Mouse (Mus musculus): ENCODE data around the gene Oxct1.

The Oxct1 gene

DNA sequence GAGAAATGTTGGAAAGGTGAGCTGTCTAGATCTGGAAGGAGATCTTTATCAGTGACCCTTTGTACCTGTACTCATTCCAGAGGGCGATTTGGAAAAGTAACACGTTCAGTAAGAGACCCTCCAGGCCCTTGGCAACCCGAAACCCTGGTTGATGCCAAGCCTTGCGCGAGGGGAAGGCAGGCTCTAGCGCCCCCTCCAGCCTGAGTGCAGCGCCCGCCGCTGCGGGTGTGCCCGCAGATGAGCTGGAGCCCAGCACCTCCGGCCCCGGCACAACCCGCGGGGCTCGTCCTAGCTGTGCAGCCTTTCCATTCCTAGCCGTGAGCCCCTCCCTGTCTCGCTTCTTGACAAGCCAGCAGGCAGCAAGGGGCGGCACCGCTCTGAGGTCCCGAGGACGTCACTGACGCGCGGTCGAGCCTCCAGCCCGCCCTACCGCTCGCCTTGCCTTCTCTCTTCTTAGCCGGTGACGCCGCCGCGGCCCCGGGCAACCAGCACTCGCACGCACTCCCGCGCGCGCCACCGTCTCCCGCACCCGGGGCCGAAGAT is at the start of gene Oxct1:
Gene Oxct1, plus strand, starts transcription at position 153 of the 543 bp plus-strand sequence.
- peak; percentile 90 for DNase-seq (ENCODE audit: low read depth)

DNA sequence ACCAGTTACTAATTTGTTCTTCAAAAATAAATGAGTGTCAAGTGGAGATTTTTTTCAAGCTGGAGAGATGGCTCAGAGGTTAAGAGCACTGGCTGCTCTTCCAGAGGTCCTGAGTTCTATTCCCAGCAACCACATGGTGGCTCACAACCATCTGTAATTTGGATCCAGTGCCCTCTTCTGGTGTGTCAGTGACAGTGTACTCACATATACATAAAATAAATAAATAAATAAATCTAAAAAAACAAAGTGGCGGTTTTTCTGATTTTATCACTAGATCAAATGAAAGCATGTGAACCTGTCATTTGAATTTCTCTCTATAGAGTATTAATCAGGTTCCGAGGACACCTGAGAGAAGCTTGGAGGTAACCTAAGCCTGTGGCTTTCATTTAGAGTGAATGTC is 47.9 kb upstream of the Oxct1 start:
- peak; percentile 15 for DNase-seq (ENCODE audit: low read depth)

DNA sequence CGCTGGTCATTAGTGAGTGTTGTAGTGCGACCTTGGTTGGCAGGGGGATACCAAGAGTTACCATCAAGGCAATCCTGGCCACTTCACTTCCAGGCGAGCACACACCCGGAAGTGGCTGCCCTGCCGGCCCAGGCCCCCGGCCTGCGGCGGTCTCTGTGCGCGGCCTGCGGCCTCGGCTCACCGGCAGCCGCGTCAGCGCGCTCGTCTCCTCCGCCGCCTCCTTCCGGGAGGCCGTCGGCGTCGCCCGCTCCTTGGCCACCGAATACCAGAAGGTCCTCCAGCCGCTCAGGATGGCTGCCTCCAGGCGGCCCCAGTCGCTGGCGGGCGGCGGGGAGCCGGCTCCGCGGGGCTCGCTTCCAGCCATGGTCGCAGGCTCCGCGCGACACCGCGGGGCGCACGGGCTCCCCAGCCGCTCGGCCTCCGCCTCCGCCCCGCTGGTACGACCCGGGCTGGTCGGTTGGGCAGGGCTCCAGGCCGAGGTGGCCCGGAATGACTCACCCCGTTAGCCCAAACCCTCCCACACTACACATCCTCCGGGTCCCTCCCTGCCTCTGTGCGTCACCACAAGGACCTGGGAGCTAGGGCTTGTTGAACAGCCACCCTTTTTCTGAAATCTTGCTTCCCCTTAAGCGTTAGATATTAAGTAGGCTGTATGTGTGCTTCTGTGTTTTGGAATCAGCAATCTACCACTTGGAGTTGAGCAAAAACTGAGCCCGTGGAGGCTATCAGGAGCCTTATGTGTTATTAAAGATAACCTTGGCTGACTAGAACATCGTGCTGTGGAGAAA is 46.9 kb upstream of the Oxct1 start, which contains the start of gene Fbxo4:
Gene Fbxo4, minus strand, starts transcription at position 513 of the 788 bp plus-strand sequence.
- peak; percentile 77 for DNase-seq (ENCODE audit: low read depth)

DNA sequence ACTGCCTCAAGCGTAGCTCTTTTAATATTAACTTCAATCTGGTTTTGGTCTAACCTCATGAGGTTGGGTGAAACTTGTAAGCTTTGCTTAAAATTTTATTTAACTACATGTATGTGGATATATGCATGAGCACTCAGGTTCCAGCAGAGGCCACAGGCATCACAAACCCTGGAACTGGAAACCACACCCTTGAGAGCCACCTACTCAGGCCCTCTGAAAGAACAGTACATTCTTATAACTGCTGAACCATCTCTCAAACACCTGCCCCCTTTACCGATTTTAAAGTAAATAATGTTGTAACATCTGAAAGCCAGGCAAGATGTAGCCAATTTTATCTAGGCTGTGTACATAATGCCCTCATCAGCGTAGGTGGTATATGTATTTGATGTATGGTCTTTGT is 46.3 kb upstream of the Oxct1 start:
- DNase-seq (ENCODE audit: low read depth), result no peak

DNA sequence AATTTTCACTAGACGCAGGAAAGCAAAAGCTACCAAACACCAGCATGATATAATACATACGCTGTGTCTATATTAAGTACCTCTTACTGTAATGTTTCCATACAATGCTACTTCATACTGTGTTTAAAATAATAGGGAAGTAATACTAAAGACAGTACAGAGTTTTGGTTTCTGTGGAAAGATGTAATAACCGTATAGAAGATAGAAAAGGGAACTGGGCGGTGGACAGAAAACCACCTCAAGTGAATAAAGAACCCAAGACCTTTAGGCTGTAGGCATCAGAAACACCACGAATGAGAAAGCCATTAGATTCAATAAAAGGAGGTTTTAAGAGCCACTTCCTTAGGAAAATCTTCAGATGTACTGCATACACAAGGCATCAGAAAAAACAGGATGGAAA is 43.5 kb upstream of the Oxct1 start:
- DNase-seq (ENCODE audit: low read depth), result no peak

DNA sequence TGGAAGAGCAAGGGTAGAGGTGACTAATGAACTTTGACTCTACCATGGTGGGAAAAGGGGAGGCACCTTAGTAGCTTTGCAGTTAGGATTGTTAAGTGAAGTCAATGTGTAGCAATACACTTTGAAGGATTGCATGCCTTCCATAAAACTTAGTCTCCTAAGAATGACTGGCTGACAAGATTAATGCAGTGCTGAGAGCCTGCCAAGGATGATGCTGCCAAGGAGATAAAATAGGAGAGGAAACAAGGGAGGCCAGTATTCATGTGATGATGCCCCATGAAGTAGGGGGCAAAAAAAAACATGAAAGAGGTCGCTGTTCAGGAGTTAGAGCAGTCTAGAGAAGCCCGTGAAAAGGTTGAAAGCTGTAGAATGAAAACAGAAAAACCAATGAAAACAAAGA is 41.3 kb upstream of the Oxct1 start:
- no peak for DNase-seq (ENCODE audit: low read depth)

DNA sequence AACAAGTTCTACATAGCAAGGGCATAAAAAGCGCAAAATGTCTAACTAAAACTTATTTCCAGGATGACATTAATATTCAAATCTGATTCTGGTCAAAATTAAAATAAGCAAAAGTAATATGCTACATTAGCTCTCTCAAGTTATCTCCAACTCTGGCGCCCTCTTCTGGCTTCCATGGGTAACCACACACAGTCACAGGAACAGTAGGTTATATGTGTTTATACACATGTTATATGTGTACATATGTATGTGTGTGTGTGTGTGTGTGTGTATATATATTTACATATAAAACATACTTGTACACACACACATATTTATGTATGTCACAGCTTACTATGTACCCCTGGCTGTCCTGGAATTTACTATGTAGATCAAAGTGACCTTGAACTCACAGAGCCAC is 38.2 kb upstream of the Oxct1 start:
- DNase-seq (ENCODE audit: low read depth), result peak; percentile 65

DNA sequence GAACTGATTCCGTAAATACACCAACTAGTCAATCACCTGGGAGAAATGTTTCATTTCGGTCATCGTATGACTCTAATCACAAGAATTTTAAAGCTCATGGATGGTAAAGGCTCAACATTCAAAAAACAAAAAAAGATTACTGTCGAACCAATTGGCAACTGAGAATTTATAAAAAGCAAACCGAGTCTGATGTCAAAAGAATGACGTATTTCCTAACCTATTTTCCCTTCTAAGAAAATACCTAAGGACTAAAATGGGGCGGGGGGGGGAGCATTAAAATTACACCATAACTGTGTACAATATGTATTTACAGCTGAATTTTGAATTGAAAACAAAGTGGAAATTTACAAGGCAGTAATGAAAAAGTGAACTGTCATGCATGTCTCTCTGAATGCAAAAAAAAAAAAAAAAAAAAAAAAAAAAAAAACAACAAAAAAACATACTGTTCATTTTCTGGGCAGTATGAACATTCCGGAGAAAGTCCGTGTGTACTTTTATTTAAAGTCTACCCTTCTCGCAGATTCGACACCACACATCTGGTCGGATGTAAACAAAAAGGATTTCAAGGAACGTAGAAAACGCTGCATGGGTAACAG is 31.2 kb upstream of the Oxct1 start:
- DNase-seq (ENCODE audit: low read depth), result peak; percentile 63

DNA sequence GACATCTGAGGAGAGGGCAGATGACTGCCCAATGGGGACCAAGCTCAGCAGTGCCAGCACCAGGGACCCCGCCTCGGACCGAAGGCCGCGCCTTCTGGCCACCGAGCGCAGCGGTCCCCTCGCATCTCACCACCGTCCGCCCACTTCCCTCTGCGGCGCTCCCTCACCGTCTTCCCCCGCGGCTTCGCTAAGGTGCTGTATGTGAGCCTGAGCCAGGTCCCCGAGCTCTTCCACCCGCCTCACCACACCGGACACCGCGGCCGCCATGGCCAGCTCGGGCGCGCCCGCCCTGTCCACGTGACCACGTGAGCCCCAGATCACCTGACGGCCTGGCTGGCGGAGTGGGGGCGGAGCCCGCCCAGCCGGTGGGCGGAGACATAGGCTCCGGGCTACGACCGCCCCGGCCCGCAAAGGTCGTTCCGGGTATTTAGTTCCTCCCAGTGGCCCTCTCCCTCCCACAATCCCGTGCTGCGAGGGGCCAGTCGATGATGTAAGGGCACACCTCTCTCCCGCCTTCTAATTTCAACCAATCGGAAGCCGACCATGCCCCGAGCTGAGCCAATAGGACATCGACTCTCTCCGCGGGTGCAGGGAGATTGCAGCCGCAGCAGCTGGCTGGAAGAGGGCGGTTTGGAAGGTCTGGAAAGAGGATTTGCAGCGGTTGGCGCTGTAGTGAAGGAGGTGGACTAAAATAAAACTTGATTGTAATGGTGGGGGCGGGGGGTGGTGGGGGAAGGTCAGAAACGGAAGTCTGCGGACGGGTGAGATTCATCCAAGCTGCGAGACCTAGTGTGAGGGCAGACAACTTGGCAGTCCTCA is 30.5 kb upstream of the Oxct1 start, which contains the start of gene AW549877:
Gene AW549877, minus strand, starts transcription at position 297 of the 819 bp plus-strand sequence.
- DNase-seq (ENCODE audit: low read depth), result peak; percentile 98

DNA sequence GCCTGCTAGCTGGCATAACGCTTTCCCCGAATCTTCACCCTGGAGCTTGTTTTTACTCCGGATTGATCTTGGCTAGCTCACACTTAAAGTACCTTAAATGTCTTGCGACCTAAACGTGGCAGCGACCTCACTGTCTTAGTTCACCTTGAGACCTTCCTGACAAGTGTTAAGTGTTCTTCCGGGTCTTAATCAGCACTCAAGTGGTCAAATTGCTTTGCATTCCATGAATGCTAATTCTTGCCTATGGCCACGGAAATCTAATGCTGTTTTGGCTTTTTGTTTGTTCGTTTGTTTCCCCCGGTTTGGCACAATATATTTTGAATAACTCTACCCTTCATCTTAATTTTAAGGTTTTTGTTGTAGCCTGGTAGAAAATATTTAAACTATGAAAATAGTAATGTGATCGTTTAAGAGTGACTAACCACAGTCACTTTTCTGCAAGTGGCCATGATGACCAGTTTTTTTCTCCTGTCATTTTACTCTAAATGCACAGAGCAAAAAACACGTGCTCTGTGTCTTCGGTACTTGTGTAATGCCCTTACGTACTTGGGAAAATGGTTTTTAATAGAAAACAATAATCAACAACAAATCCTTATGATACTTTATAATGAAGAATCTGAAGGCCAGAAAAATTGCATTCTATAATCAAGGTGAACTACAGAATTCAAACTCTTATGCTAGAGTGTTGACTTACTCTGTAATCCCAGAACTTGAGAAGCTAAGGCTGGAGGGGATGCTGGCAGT is 29.7 kb upstream of the Oxct1 start:
- no peak for DNase-seq (ENCODE audit: low read depth)

DNA sequence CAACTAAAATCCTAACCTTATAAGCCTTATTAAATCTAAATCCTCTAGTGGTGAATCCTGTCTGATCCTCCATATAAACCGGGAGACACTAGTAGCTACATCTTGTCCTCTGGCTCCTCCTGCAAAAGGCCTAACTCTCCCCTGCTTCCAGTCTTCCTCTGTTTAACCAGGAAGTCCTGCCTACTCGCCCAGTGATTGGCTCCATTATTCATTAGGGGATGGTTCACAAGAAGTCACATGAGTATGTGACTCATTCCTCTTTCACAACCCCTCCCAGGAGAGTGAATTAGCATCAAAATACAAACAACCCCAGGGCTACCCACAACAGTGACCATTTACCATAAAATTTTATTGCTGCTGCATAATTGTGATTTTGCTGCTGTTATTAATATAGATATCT is 27.0 kb upstream of the Oxct1 start:
- DNase-seq (ENCODE audit: low read depth), result no peak

DNA sequence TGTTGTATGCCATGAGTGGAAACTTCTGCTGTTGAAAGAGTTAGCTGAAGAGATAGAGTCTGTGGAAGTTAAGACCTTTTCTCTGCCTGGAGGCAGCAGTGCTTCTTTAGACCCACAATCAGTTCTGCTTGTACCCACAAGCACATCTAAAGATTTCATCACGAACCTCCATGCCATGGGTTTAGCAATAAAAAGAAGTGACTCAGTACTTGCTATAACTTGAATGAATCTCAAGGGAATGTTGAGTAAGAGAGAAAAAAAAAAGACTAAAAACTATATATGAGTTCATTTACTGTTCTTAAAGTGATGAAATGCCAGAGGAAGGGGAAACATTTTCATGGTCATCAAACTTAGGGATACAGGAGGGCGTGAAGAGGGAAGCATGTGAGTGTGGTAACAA is 25.6 kb upstream of the Oxct1 start:
- no peak for DNase-seq (ENCODE audit: low read depth)

DNA sequence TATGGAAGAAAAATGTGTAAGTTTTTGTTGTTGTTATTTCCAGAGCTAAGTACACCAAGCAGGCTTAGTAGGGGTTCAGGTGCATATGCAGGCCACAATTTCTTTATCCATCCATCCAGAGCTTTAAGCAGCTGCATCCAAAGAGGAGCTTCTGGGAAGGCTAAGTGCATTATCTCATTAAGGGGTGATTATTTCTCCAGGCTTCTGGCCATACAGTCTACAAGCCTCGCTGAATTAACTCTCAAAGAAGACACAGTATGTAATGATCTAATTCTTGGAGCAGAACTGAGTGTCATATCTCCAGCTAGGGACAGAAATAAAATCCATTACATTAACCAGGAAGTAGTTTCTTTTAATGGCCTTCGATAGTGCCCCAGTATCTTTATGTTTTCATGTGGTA is 12.3 kb upstream of the Oxct1 start:
- no peak for DNase-seq (ENCODE audit: low read depth)

DNA sequence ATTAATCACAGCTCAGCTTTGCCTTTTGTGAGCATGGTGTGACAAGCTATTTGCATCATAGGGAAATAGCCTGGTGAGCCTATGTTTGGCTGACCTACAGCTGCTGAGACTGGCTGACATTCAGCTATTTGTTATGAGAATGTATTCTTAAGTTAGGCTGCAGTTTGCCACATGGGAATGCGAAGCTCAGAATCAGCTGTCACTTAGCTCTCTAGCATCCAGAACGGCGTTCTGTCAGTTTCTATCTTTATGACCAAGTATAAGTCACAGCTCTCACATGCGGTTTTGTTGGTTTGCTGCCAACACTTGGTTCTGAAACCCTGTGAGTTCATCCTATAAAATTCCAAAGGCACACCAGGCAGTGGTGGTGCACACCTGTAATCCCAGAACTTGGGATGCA is 5.5 kb upstream of the Oxct1 start:
- DNase-seq (ENCODE audit: low read depth), result no peak

DNA sequence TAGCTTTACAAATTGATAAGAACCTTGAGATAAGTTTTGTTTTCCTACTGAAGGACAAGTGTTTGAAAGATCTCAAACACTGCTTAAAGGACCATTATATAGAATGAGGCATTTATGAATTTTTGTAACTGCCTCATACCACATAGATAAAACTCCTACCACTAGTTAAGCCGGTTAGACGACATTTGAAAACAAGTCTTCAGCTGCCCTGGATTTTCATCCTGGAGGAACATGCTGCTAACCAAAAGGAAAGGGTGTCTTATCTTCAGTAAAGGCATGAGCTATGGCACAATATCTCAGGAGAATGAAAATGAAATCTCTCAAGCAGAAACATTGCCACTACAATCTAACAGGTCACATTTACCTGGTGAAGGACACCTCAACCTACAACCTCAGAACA is 2.4 kb upstream of the Oxct1 start:
- no peak for DNase-seq (ENCODE audit: low read depth)

DNA sequence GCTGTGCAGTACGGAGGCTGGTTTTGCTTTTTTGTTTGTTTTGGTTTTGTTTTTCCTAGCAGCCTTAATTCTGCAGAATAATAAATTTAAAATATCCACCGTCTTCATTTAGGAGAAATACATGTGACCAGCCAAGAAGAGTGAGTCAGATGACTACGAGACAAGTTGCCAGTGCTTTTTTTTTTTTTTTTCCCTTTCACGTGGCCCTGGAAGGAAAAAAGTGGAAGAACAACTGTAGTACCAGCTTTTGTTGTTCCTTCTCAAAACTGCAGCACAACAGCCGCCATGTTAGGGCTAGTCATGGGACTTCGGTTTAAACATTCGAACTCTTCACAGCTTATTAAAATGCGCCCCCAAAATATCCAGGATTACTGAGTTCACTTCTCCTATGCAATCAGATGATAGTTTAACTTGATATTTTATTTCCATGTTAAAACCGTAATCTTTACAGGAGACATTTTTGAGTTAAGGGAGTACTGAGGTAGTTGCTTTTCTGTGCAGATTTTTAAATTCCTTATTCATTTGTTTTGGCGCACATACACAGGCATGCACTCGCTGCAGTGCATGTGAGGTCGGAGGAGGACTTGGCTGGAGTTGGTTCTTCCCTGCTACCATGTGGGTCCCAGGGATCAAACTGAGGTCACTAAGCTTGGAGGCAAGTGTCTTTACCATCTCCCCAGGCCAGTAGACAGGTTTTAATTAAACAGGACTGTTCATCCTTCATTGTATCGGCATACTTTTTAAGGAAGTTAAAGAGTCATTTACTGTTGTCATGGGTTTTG is 1.3 kb upstream of the Oxct1 start:
- DNase-seq (ENCODE audit: low read depth), result no peak

DNA sequence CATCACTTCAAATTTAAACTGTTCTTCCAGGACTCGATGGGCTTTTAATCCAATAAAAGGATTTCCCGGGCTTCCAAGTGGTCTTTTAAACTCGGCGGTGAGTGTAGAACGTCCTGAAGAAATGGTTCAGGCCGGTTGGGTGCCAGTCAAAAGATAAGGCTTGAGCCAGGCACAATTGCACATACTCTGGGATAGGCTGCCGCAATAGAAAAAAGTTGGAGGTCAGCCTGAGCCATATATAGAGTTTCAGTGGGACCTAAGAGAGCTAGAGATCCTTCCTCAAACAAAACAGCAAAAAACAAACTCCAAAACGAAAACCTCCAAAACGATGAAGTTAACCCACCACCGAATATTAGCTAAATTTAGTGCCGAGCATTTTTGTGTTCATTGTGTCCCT is 677 bp upstream of the Oxct1 start:
- DNase-seq (ENCODE audit: low read depth), result no peak

DNA sequence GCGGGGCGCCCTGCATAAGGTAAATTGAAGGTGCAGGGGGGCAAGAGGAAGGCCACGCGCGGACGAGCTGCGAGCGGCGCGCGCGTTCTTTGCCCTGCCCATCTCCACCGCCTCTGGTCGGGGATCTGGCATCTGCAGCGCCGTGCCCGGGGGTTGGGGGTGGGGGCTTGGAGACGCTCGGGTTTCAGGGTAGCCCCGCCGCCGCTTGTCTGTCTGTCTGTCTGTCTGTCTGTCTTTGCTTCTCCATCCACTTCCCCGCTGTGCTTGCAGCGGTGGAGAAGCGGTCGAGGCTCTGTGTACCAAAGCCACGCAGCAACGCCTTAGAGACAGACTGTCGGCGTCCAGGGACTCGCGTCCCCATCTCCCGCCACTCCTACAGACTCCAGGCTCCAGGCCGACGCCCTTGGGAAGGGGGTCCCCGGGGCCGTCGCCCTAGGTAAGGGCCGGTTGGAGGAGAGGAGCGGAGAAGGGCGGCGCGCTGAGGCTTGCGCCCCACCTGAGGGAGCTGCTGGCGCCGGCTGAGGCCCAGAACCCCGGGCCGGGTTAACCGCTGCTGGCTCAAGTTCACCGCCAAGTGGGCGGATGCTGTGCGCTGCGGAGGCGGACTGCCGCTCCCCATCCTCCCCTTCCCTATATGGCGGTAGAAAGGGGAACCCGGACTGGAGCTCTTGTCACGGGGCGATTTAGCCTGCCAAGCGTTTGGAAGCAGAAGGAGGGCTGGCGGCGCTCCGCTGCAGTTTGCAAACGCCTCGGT is 825 bp downstream of the Oxct1 start:
- DNase-seq (ENCODE audit: low read depth), result peak; percentile 77

DNA sequence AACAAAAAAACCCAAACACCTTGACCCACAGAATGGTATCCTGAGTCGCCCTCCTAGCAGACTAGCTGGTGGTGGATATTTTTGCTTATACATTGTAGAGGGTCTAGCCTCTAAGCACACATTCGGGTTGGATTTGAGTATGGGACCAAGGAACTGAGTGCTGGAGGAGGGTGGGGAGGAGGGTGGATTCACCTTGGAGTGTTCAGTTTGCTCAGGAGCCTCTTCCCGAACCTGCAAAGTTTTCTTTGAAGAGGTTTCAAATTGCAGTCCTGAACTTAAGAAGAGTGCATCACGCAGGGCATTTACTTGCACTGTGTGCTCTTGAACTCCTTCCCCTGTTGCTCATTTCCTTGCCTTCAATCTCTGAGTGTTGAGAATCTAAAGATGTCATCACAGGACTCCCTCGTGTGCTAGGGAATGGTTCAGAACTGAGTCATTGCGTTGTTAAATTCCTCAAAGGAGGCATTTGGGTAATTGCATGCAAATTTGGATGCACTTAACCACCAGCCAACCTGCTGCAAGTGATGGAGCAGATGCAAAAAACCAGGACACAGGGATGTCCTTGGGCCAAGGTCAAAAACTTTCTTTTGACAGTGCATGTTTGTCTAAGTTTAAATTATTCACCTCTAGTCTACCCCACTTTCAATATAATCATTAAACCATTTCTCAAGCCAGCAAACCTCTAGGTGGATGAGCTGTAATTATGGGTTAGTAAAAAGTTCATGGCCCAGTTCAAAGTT is 1.7 kb downstream of the Oxct1 start:
- peak; percentile 39 for DNase-seq (ENCODE audit: low read depth)

DNA sequence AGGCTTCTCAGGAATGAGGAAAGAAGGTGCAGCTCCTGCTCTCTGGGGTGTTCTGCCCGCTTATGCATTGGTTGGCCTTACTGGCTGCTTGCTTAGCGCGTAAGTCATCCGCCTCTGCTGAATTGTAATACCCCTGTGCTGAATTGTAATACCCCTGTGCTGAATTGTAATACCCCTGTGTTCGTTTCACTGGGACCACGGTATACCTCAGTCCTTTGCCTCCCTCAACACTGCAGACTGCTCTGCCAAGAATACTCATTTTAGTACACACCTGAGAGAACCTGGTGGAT is 2.2 kb downstream of the Oxct1 start:
- DNase-seq (ENCODE audit: low read depth), result no peak

Measured in naive thymus-derived CD4-positive, alpha-beta T cell, adult 2 months (primary cell).